Mouse (Mus musculus) kidney, adult 2 months (tissue): ENCODE measurements around the gene Tbc1d32.

Experiments used
- CTCF ChIP-seq: fragments of 200-500 bp; conservative IDR thresholded peaks from 2 replicates; pipeline ENCODE4 v1.5.1; 2011; ENCODE audit warnings: low read depth, mild to moderate bottlenecking, control low read depth, low read length, moderate library complexity, mixed read lengths; ENCODE audit not compliant: insufficient read depth, insufficient read length
- POLR2A ChIP-seq: fragments of 200-500 bp; IDR thresholded peaks from one replicate; pipeline ENCODE4 v1.6.1; 2011; ENCODE audit warnings: low read depth, low read length, control low read depth

DNA sequence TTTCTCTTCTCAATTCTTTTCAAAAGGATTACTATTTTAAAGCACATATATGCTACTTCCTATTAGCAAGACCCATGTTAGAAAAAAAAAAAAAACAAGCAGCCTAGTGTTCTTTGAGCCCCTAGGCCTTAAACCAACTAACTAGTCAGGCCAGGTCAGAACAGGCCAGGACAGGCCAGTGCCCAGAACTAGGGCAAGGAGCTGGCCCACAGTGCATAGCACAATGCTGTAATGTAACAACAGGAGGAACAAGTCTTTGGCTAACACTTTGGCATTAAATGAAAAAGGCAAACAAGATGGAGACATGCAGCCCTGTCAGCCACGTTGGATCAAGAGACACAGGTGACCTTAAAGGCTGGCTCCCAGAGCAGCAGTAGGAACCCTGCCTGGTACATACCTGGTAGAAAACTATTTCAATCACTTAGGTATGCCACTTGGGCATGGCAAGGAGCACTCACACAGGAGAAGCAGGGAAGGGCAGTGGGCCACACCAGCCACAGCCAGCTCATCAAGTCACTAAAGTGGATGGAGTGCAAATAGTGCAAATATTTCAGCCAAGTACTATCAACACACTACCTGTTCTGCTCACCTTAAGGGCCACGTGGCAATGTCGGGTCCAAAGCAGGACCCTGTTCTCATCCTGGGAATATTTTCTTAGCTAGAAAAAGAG lies 128.7 kb downstream of the Tbc1d32 start:
- TF ChIP-seq CTCF (no peak), POLR2A (no peak)
